Comparison of ENCODE assay signal across 10 mouse cellular contexts in the genomic region with DNA sequence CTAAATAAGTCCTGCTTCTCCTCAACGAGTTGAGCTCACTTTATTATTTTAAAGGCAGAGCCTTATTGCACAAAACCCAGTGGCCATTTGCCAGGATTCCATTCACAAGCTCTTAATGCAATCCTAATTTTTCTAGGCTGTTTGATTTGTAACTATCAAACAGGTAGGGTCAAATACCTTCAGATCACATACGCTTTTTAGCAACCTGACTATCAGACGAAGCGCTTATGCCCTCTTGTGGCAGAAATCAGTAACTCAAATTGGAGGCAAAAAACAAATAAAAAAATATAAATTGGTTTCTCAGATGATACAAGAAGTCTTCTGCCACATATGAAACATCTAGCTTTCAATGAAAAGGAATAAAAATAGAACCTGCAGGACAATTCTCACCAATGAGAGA. TPM values are rescaled to one million over a fixed set of nuclear protein-coding genes. Genes with fewer than 3 reads are reported as not detected.
A peak's percentile ranks its signal among the peaks of the same experiment; 100 is the strongest.
DNase-seq lines count a peak whose midpoint lies in the region; ATAC-seq and TF ChIP-seq lines count a peak whose summit lies in the region.
"Had no signal": no experiment of that assay in that cellular context is flagged by ENCODE, and none has a peak within 500 bp of the region (broad histone marks: within the 10 kb centered on the region; RNA-seq: fewer than 3 reads in every experiment).

No protein-coding gene starts in this region.

- no peaks in the 10 kb centered on the region for H3K9me3 ChIP-seq in embryonic facial prominence, embryonic 11.5 days (replicated peaks; ENCODE audit: control insufficient read depth, low read length)
- H3K9me3 ChIP-seq: limb, embryonic 15.5 days had no signal

- CTCF ChIA-PET in Patski (lab: Charles Lee): interaction anchor here (1.0 to 2.6 kb wide), 19 partner anchors 9 to 487 kb away, joined by 3 to 15 read pairs (median 5); a partner anchor contains a TSS

- ATAC-seq in Patski: peak; percentile 51
- no peak for ATAC-seq in embryonic facial prominence, embryonic 11.5 days (replicated peaks; ENCODE audit: insufficient number of reproducible peaks, low FRiP score, low TSS enrichment, low read depth)
- peak; percentile 38; the same call in 1 of the 2 replicates for ATAC-seq in megakaryocyte, adult 5-6 weeks (ENCODE audit: poor library complexity, severe bottlenecking)

- no peaks in the 10 kb centered on the region for H3K36me3 ChIP-seq in embryonic facial prominence, embryonic 11.5 days (replicated peaks; ENCODE audit: control insufficient read depth, insufficient read depth, low read depth, low read length)
- H3K36me3 ChIP-seq: limb, embryonic 15.5 days had no signal

- H3K27ac ChIP-seq in left cerebral cortex, adult 2 months: no peak overlapping the region
- no peak overlapping the region for H3K27ac ChIP-seq in embryonic facial prominence, embryonic 11.5 days (replicated peaks; ENCODE audit: low read depth, low read length)
- H3K27ac ChIP-seq: limb, embryonic 15.5 days had no signal

- peaks cover 4% of the 10 kb centered on the region for H3K27me3 ChIP-seq in Patski
- no peaks in the 10 kb centered on the region for H3K27me3 ChIP-seq in embryonic facial prominence, embryonic 11.5 days (ENCODE audit: control insufficient read depth, insufficient read depth, low read length)
- H3K27me3 ChIP-seq: limb, embryonic 15.5 days had no signal

- H3K9ac ChIP-seq in embryonic facial prominence, embryonic 11.5 days (replicated peaks; ENCODE audit: low read length): no peak overlapping the region
- H3K9ac ChIP-seq: limb, embryonic 15.5 days had no signal

- WGBS in embryonic facial prominence, embryonic 11.5 days: 26% methylated on average over 4 of the region's 4 CpGs

- DNase-seq in left cerebral cortex, adult 2 months (ENCODE audit: extremely low spot score in 1 of 2, low spot score in 2 of 2): no peak
- DNase-seq in left cerebral cortex, adult 8-10 months (ENCODE audit: low spot score in 2 of 2): no peak
- DNase-seq in Patski (ENCODE audit: low read depth, low spot score): no peak
- peak; percentile 45 for DNase-seq in embryonic facial prominence, embryonic 11.5 days (ENCODE audit: low spot score)
- no peak for DNase-seq in spleen, postnatal 36 days (ENCODE audit: low spot score in 2 of 2)
- no peak for DNase-seq in MN1 (ENCODE audit: low spot score)
- no peak for DNase-seq in testis, postnatal 14 days (ENCODE audit: low spot score)

- H3K4me1 ChIP-seq in embryonic facial prominence, embryonic 11.5 days (ENCODE audit: control insufficient read depth, insufficient read depth, low read length): no peaks in the 10 kb centered on the region
- H3K4me1 ChIP-seq: limb, embryonic 15.5 days had no signal

- intact Hi-C loops in left cerebral cortex, adult 2 months (cut with DNase I): loop anchor here (5.0 kb wide), 2 partner anchors 73 to 667 kb away; no protein-coding TSS in a partner anchor

- in situ Hi-C loops in Patski (cut with MboI; ENCODE audit: low pct_unique_long_range_greater_than_20kb): loop anchor here (25.0 kb wide), 1 partner anchor 612 kb away; a partner anchor contains a TSS

- no peak overlapping the region for H3K4me2 ChIP-seq in embryonic facial prominence, embryonic 11.5 days (ENCODE audit: low read depth, low read length)
- H3K4me2 ChIP-seq: limb, embryonic 15.5 days had no signal

- peak; percentile 58 for TF ChIP-seq CTCF in left cerebral cortex, adult 2 months (IDR thresholded peaks at IDR 0.05)
- peak; percentile 51 for TF ChIP-seq CTCF in Patski (IDR thresholded peaks at IDR 0.05)

- H3K4me3 ChIP-seq in left cerebral cortex, adult 2 months: no peak overlapping the region
- H3K4me3 ChIP-seq in embryonic facial prominence, embryonic 11.5 days (ENCODE audit: low read depth, low read length): no peak overlapping the region
- H3K4me3 ChIP-seq: limb, embryonic 15.5 days had no signal

- POLR2A ChIA-PET in Patski (lab: Charles Lee): no interaction called here

RNA-seq across cellular contexts. Expression of a gene that starts 12.9 kb away (rescaled TPM):
- not detected for total RNA-seq in left cerebral cortex, adult 2 months (2021)
- total RNA-seq in left cerebral cortex, adult 8-10 months (2022): not detected
- not detected for polyA plus RNA-seq in Patski (2021)
- polyA plus RNA-seq in embryonic facial prominence, embryonic 11.5 days (2014; fragmentation: Nextera tagmentation; extraction: Ambion mirVana): 6.5 and 6.7 TPM in 2 replicates
- total RNA-seq in megakaryocyte, adult 5-6 weeks (2015): 3.8 and 11.0 TPM in 2 replicates
- 2.1 and 4.1 TPM in 2 replicates for total RNA-seq in megakaryocyte, adult 5-6 weeks (2017)

RNA-seq across cellular contexts. Expression of a gene that starts 17.0 kb away (rescaled TPM):
- total RNA-seq in left cerebral cortex, adult 2 months (2021): not detected
- not detected for total RNA-seq in left cerebral cortex, adult 8-10 months (2022)
- polyA plus RNA-seq in Patski (2021): 0.06 TPM
- not detected in 2 replicates for polyA plus RNA-seq in embryonic facial prominence, embryonic 11.5 days (2014; fragmentation: Nextera tagmentation; extraction: Ambion mirVana)
- not detected in 2 replicates for total RNA-seq in megakaryocyte, adult 5-6 weeks (2015)
- not detected in 2 replicates for total RNA-seq in megakaryocyte, adult 5-6 weeks (2017)
- polyA plus RNA-seq: heart, embryonic 14.5 days; limb, embryonic 15.5 days had no signal

RNA-seq across cellular contexts. Expression of a gene that starts 56.5 kb away (rescaled TPM):
- under 1 TPM in 1 of 2 experiments, not detected in 1; 0.16 TPM for total RNA-seq in left cerebral cortex, adult 2 months (2021)
- under 1 TPM in 1 of 4 experiments, not detected in 3; 0.26 TPM for total RNA-seq in left cerebral cortex, adult 8-10 months (2022)
- 7.6 TPM for polyA plus RNA-seq in Patski (2021)
- 0.70 and 1.2 TPM in 2 replicates for polyA plus RNA-seq in embryonic facial prominence, embryonic 11.5 days (2014; fragmentation: Nextera tagmentation; extraction: Ambion mirVana)
- 1.7 and 2.2 TPM in 2 replicates for total RNA-seq in megakaryocyte, adult 5-6 weeks (2015)
- total RNA-seq in megakaryocyte, adult 5-6 weeks (2017): 1.5 and 2.9 TPM in 2 replicates
